Mouse (Mus musculus) intestine, postnatal 0 days (tissue): ENCODE measurements around the gene Tspan2. TPM values are rescaled to one million over a fixed set of nuclear protein-coding genes. Genes with fewer than 3 reads are reported as not detected.

Source experiments
- ATAC-seq: fragments of 200-750 bp; cut with Nextera tagmentation; 2 replicates; pipeline ENCODE4 v1.8.0; 2017; ENCODE audit warnings: mild to moderate bottlenecking, moderate TSS enrichment, moderate library complexity
- H3K27ac ChIP-seq: fragments of 300-500 bp; sonication (generic); 2 replicates; pipeline ENCODE4 v1.5.1; 2014; ENCODE audit warnings: mild to moderate bottlenecking, low read depth, low read length, moderate library complexity
- H3K27me3 ChIP-seq: fragments of 300-500 bp; sonication (generic); replicated peaks from 2 replicates; pipeline ENCODE4 v1.6.1; 2014; ENCODE audit warnings: low read length, mixed read lengths; ENCODE audit not compliant: control insufficient read depth, insufficient read depth
- H3K36me3 ChIP-seq: fragments of 300-500 bp; sonication (generic); 2 replicates; pipeline ENCODE4 v1.6.1; 2014; ENCODE audit warnings: mild to moderate bottlenecking, moderate library complexity; ENCODE audit not compliant: control insufficient read depth, insufficient read depth
- H3K4me1 ChIP-seq: fragments of 300-500 bp; sonication (generic); replicated peaks from 2 replicates; pipeline ENCODE4 v1.6.1; 2014; ENCODE audit warnings: antibody characterized with exemption, low read length, mixed read lengths; ENCODE audit not compliant: control insufficient read depth, insufficient read depth
- H3K4me2 ChIP-seq: fragments of 300-500 bp; sonication (generic); replicated peaks from 2 replicates; pipeline ENCODE4 v1.6.1; 2014; ENCODE audit warnings: low read depth, mild to moderate bottlenecking, moderate library complexity
- H3K4me3 ChIP-seq: fragments of 300-500 bp; sonication (generic); 2 replicates; pipeline ENCODE4 v1.5.1; 2014; ENCODE audit warnings: low read depth, low read length
- H3K9ac ChIP-seq: fragments of 300-500 bp; sonication (generic); 2 replicates; pipeline ENCODE4 v1.6.1; 2014; ENCODE audit warnings: mild to moderate bottlenecking, low read depth, low read length
- H3K9me3 ChIP-seq: fragments of 300-500 bp; sonication (generic); 2 replicates; pipeline ENCODE4 v1.6.1; 2016; ENCODE audit warnings: mixed run types; ENCODE audit not compliant: control insufficient read depth
- CTCF ChIP-seq: sonication (generic); IDR thresholded peaks from 2 replicates; pipeline ENCODE4 v1.5.1; 2016; ENCODE audit warnings: low read depth, mild to moderate bottlenecking, control low read depth, antibody characterized with exemption, moderate library complexity
- WGBS: fragments of 180-500 bp; shearing (Covaris S2); extraction: QIAGEN DNeasy Blood & Tissue Kit; methylation state at CpG from one replicate; pipeline ENCODE4 v1.1.7; 2014; 5-methylcytosine and 5-hydroxymethylcytosine counted together
- polyA plus RNA-seq: library from polyadenylated mRNA; unstranded; fragments of >200 nt; fragmentation: Nextera tagmentation; extraction: Ambion mirVana; gene quantifications from 2 replicates; pipeline ENCODE4 v1.2.1, GENCODE M21; 2015

Tspan2 gene
- polyA plus RNA-seq, 1 experiment from 2014 or later, result 12.6 TPM

DNA sequence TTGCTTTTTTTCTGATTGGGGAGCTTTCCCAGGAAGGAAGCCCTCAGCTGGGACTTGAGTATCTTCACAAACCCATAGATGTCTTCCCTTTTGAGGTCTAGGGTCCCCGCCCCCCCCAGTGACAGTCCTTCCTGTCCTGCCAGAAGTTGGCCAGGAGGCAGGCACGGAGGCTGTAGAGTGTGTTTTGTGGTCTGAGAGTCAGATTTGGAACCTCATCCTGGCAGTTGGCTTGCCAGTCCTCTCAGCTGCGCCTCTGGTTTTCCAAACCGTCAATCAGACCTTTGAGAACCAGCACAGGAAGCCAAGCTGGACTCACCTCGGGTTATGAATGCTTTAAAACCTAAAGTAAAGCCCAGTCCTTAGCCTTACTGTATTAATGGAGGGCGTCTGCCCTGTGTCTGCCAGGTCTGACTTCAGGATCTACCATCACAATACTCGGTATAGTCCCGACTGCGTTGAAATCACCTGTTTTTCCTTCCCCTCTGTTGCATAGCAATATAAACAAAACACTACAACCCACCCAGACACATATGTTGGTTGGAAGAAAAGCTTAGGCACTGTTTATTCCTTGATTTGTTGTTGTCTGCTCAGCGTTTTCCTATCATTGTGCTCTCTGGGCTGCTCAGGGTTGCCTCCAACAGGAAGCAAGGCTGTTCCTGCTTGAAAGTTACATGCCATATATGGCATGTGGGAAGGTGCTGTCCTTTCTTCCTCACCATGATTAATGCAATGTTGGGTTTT, 4.0 kb downstream of the Tspan2 start:
- Histone ChIP-seq H3K4me3 (no peak overlapping the region), H3K9ac (no peak overlapping the region), H3K27ac (no peak overlapping the region), H3K27me3 (peaks cover 4% of the 10 kb centered on the region), H3K4me2 (no peak overlapping the region), H3K9me3 (no peaks in the 10 kb centered on the region), H3K4me1 (no peaks in the 10 kb centered on the region), H3K36me3 (no peaks in the 10 kb centered on the region)
- ATAC-seq, result no peak
- 54% methylated on average over 10 of the region's 10 CpGs for WGBS
- TF ChIP-seq CTCF, result no peak

DNA sequence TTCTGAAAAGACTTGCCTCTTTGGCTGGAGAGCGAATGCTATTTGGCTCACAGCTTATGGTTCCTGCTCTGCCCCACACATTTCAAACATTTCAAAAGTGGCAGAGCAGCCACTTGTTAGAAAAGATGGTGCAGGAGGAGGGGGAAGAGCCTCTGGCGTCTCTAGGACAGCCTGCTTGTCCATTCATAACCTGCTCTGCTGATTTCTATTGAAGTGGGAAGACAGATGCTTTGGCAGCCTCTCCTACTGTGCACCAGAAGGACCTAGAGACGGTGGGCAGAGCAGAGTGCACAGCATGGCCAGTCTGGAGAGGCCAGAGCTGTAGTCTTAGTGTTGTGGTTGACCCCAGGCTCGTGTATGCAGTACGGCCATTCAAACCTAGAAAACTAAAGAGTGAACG, 4.6 kb downstream of the Tspan2 start:
- H3K9me3 ChIP-seq, result no peaks in the 10 kb centered on the region
- no peak overlapping the region for H3K4me3 ChIP-seq
- no peak for ATAC-seq
- no peak overlapping the region for H3K4me2 ChIP-seq
- no peak for TF ChIP-seq CTCF
- H3K27ac ChIP-seq, result no peak overlapping the region
- no peak overlapping the region for H3K9ac ChIP-seq
- no peaks in the 10 kb centered on the region for H3K4me1 ChIP-seq
- H3K27me3 ChIP-seq, result peaks cover 4% of the 10 kb centered on the region
- 82% methylated on average over 6 of the region's 6 CpGs for WGBS
- H3K36me3 ChIP-seq, result no peaks in the 10 kb centered on the region

DNA sequence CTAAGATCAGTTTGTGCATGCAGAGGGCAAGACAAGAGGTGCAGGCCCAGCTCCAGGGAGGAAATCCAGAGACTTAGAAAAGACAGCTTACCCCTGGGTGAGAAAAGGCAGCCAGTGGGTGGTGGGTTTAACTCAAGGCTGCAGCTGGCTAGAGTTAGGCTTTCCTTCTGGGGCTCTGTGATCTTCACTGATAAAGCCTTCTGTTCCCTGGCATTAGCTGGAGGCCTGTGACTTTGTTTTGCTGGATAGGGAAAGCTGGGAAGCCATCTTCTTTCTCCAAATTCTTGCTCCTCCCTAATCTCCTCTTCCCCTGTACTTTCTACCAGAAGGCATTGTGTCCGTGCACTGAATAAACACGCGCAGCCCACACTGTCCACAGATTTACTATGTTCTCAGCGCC, 8.4 kb downstream of the Tspan2 start:
- Histone ChIP-seq H3K4me1 (no peaks in the 10 kb centered on the region), H3K9ac (no peak overlapping the region), H3K36me3 (no peaks in the 10 kb centered on the region), H3K27me3 (no peaks in the 10 kb centered on the region), H3K4me3 (no peak overlapping the region), H3K9me3 (no peaks in the 10 kb centered on the region), H3K27ac (no peak overlapping the region), H3K4me2 (no peak overlapping the region)
- no peak for ATAC-seq
- TF ChIP-seq CTCF, result no peak
- 55% methylated on average over 4 of the region's 4 CpGs for WGBS

DNA sequence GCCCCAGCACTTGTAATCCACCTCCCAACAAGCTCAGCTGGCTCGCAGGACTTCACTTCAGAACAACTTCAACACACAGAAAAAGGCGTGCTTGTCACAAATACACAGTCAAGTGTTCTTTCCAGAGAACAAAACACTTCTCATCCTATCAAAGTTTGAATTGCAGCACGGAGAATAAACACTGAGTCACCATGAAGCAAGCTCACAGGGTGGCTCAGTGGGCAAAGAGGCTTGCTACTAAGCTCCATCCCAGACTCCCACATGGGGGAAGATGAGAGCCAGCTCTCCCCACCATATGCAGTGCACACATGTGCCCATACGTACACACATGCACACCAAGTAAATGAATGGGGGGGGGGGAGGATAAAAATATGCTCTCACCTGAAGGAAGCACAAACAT, 8.9 kb downstream of the Tspan2 start:
- WGBS, result 49% methylated on average over 4 of the region's 4 CpGs
- H3K4me1 ChIP-seq, result no peaks in the 10 kb centered on the region
- H3K27me3 ChIP-seq, result no peaks in the 10 kb centered on the region
- ATAC-seq, result no peak
- no peak for TF ChIP-seq CTCF
- no peaks in the 10 kb centered on the region for H3K36me3 ChIP-seq
- H3K9me3 ChIP-seq, result no peaks in the 10 kb centered on the region
- no peak overlapping the region for H3K27ac ChIP-seq
- no peak overlapping the region for H3K4me2 ChIP-seq
- H3K9ac ChIP-seq, result no peak overlapping the region
- no peak overlapping the region for H3K4me3 ChIP-seq

DNA sequence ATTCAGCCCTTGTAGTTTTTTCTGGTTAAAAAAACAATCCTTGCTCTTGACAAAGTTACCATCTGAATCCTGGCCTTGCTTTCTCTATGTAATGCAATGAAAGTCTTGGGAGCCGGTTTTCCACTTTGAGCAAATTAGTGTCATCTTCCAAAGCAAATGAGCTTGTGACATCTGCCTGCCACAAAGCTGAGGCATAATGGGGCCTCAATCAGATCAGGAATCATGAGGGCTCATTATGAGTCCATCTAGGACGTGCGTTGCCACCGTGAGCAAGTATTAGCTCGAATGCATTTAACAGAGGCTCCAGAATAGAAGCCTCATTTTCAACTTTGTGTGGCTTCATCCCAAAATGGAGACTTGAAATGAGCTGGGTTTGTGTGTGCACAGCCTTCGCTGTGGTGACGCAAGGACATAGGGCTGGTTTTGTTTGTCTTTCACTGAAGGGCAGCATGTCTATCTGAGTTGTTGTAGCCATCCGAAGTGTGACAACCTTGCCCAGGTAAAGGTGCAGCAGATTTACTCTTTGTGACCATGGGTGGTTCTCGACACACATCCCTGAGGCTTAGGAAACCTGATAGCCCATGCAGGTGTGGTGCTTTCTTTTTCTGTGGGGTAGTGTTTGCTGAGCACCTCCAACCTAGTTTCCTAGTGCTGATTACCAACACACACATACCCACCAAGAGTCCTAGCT, 9.6 kb downstream of the Tspan2 start:
- no peak for TF ChIP-seq CTCF
- no peak for ATAC-seq
- Histone ChIP-seq H3K9me3 (no peaks in the 10 kb centered on the region), H3K36me3 (no peaks in the 10 kb centered on the region), H3K9ac (no peak overlapping the region), H3K4me2 (no peak overlapping the region), H3K27me3 (no peaks in the 10 kb centered on the region), H3K4me1 (no peaks in the 10 kb centered on the region), H3K4me3 (no peak overlapping the region), H3K27ac (no peak overlapping the region)
- WGBS, result 84% methylated on average over 9 of the region's 9 CpGs

DNA sequence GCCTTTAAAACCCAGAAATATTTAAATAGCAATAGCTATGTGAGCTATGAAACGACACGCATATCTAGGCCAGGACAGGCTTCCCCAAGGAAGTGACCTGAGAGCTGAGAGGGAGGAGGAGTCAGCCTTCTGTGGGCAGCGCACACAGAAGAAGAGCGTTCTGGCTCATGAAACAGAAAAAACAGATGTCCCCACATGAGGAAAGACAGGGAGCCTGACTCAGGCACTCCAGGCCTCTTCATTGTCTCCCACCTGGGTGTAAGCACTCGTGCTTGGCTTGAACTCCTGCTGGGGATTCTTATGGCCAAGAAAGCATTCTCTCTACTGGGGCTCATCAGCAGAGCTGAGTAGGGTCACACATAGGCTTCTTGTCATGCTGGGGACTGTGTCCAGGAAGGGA, 10.3 kb downstream of the Tspan2 start:
- ATAC-seq, result no peak
- Histone ChIP-seq H3K27ac (no peak overlapping the region), H3K4me2 (no peak overlapping the region), H3K4me1 (no peaks in the 10 kb centered on the region), H3K36me3 (no peaks in the 10 kb centered on the region), H3K9ac (no peak overlapping the region), H3K27me3 (no peaks in the 10 kb centered on the region), H3K4me3 (no peak overlapping the region), H3K9me3 (no peaks in the 10 kb centered on the region)
- no peak for TF ChIP-seq CTCF
- WGBS, result 38% methylated on average over 5 of the region's 5 CpGs
